Mouse (Mus musculus): ENCODE data around the gene Trim17. TPM values are rescaled to one million over a fixed set of nuclear protein-coding genes. Genes with fewer than 3 reads are reported as not detected.

Trim17 gene
- 0.19 and 0.40 TPM in 2 replicates for polyA plus RNA-seq (2016; fragmentation: Nextera tagmentation; extraction: Ambion mirVana)

DNA sequence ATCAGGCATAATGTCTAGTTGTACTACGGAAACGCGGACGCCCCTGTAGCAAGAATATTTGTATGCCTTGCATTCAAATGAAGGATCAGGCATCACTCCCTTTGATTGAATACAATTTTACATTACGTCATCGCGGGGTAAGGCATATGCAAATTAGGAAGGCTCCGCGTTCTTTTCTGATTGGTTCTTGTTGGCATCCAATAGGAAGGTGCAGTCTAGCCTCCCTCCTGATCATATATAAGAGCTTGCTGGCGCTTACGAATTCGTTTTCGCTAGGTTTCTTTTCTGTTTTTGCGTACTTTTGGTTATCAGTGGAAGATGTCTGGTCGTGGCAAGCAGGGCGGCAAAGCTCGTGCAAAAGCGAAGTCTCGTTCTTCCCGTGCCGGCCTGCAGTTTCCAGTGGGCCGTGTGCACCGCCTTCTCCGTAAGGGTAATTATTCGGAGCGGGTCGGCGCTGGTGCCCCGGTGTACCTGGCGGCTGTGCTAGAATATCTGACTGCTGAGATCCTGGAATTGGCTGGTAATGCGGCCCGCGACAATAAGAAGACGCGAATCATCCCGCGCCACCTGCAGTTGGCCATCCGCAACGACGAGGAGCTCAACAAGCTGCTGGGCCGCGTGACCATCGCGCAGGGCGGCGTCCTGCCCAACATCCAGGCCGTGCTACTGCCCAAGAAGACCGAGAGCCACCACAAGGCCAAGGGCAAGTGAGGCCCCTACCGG lies at the start of gene Trim17, which contains the start of gene Hist3h2a:
Gene Trim17, plus strand, starts transcription at position 266 of the 723 bp plus-strand sequence.
Gene Hist3h2a, plus strand, starts transcription at position 266 of the 723 bp plus-strand sequence.
- H3K36me3 ChIP-seq (replicated peaks): peaks cover 19% of the 10 kb centered on the region
- H3K27ac ChIP-seq (replicated peaks): peak within 1 kb of the TSS; percentile 96
- under 1% methylated on average over 49 of the region's 49 CpGs for WGBS
- peak within 1 kb of the TSS; percentile 83 for H3K4me3 ChIP-seq
- peak; percentile 85 for DNase-seq (ENCODE audit: low spot score)
- peaks cover 48% of the 10 kb centered on the region for H3K27me3 ChIP-seq (replicated peaks; ENCODE audit: low read depth, poor library complexity, severe bottlenecking)
- peaks cover 43% of the 10 kb centered on the region for H3K4me1 ChIP-seq
- H3K9me3 ChIP-seq: no peaks in the 10 kb centered on the region

DNA sequence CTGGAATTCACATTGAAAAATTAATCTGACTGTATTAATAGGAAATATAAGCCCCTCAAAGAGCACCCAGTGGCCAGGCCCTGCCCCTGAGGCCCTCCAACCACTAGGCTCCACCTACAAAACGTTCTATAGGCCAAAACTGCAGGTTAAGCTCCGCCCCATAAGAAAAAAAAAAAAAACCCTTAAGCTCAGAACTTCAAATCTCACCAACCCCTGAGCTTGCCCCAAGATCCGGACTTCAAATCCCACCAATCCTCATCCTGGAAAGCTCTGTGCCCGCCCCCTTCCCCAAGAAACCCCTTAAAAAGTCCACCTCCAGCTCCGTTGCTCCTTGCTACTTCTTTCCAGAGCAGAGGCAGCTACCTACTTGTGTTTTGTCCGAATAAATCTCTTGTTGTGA lies 49.6 kb upstream of the Trim17 start:
- H3K9me3 ChIP-seq: no peaks in the 10 kb centered on the region
- H3K36me3 ChIP-seq (replicated peaks): peaks cover 24% of the 10 kb centered on the region
- no peaks in the 10 kb centered on the region for H3K27me3 ChIP-seq (replicated peaks; ENCODE audit: low read depth, poor library complexity, severe bottlenecking)
- 47% methylated on average over 6 of the region's 6 CpGs for WGBS
- H3K27ac ChIP-seq (replicated peaks): no peak overlapping the region
- H3K4me3 ChIP-seq: peak overlapping the region; percentile 84
- peak; percentile 42 for DNase-seq (ENCODE audit: low spot score)
- peaks cover 13% of the 10 kb centered on the region for H3K4me1 ChIP-seq

DNA sequence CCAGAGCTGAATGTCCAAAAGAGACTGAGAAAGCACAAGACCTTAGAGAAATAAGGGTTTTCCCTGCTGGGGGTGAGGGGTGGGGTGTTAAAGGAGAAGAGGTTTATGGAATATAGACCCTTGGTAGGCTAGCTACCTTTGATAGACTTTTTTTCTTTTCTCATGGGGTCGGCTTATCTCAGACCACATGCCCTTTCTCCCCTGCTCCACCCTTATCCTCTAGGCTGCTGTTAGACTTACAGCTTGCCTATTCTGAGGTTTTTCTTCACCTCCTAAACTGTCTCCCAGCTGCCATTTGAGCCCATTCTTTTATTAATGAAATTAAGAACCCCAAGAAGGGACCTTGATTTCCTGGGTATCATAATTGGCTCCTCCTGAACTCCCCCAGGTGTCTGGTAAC lies 40.7 kb upstream of the Trim17 start:
- no peak for DNase-seq (ENCODE audit: low spot score)
- H3K4me3 ChIP-seq: no peak overlapping the region
- peaks cover 13% of the 10 kb centered on the region; the same call in 1 of the 2 replicates for H3K4me1 ChIP-seq
- H3K36me3 ChIP-seq (replicated peaks): no peaks in the 10 kb centered on the region
- no peak overlapping the region; the same call in 1 of the 2 replicates for H3K27ac ChIP-seq (replicated peaks)
- H3K9me3 ChIP-seq: no peaks in the 10 kb centered on the region
- 93% methylated on average over 1 of the region's 1 CpGs for WGBS
- no peaks in the 10 kb centered on the region; the same call in 1 of the 2 replicates for H3K27me3 ChIP-seq (replicated peaks; ENCODE audit: low read depth, poor library complexity, severe bottlenecking)

- no peaks in the 10 kb centered on the region for H3K36me3 ChIP-seq (replicated peaks)
- H3K27ac ChIP-seq (replicated peaks): peak overlapping the region; percentile 82
- no peaks in the 10 kb centered on the region for H3K9me3 ChIP-seq
- H3K4me1 ChIP-seq: peaks cover 15% of the 10 kb centered on the region
- H3K4me3 ChIP-seq: peak overlapping the region; percentile 48
- H3K27me3 ChIP-seq (replicated peaks; ENCODE audit: low read depth, poor library complexity, severe bottlenecking): no peaks in the 10 kb centered on the region; the same call in 1 of the 2 replicates
- 19% methylated on average over 17 of the region's 17 CpGs for WGBS
- peak; percentile 40 for DNase-seq (ENCODE audit: low spot score)
These were observed 39.9 kb upstream of the Trim17 start for GRCm38 (mm10) chr11:58914461-58915028.

GRCm38 (mm10) chr11:58916879-58917744 lies 37.4 kb upstream of the Trim17 start:
- no peaks in the 10 kb centered on the region; the same call in 1 of the 2 replicates for H3K27me3 ChIP-seq (replicated peaks; ENCODE audit: low read depth, poor library complexity, severe bottlenecking)
- WGBS: 55% methylated on average over 14 of the region's 14 CpGs

GRCm38 (mm10) chr11:58917745-58918366 lies 36.6 kb upstream of the Trim17 start, which contains the start of gene Btnl10:
Gene Btnl10 (plus strand): TSS chr11:58917908.
- Histone ChIP-seq H3K9me3 (no peaks in the 10 kb centered on the region), H3K36me3 (replicated peaks) (no peaks in the 10 kb centered on the region), H3K27ac (replicated peaks) (no peak within 1 kb of the TSS), H3K4me3 (no peak within 1 kb of the TSS), H3K4me1 (peaks cover 17% of the 10 kb centered on the region), H3K27me3 (replicated peaks; ENCODE audit: low read depth, poor library complexity, severe bottlenecking) (no peaks in the 10 kb centered on the region; the same call in 1 of the 2 replicates)
- DNase-seq (ENCODE audit: low spot score): no peak
- whole genome bisulfite sequencing: 82% methylated on average over 12 of the region's 12 CpGs

More at GRCm38 (mm10) chr11:58916879-58917744, 37.4 kb upstream of the Trim17 start:
- H3K36me3 ChIP-seq (replicated peaks): no peaks in the 10 kb centered on the region
- DNase-seq (ENCODE audit: low spot score): peak; percentile 51
- no peak overlapping the region for H3K4me3 ChIP-seq
- no peaks in the 10 kb centered on the region for H3K9me3 ChIP-seq
- H3K27ac ChIP-seq (replicated peaks): no peak overlapping the region
- H3K4me1 ChIP-seq: peaks cover 17% of the 10 kb centered on the region

DNA sequence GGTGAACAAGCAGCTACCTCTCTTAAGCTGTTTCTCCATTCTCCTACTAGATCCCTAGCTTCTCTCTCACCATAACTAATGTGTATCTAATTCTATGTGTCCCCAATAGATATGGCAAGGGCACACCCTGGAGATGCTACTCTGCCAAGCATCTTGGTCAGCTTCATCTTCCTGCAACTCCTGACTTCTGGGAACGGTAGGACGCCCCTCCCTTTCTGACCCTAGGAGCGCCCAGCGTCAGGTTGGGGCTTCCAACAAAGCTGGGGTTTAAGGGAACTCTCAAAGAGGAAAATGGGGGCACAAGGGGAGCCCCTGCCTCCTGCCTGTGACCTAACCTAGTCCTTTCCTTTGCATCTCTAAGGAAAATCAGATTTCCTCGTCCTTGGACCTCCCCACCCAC lies 35.7 kb upstream of the Trim17 start:
- H3K27ac ChIP-seq (replicated peaks): no peak overlapping the region
- DNase-seq (ENCODE audit: low spot score): no peak
- peaks cover 17% of the 10 kb centered on the region for H3K4me1 ChIP-seq
- H3K9me3 ChIP-seq: no peaks in the 10 kb centered on the region
- no peak overlapping the region for H3K4me3 ChIP-seq
- H3K36me3 ChIP-seq (replicated peaks): no peaks in the 10 kb centered on the region
- H3K27me3 ChIP-seq (replicated peaks; ENCODE audit: low read depth, poor library complexity, severe bottlenecking): no peaks in the 10 kb centered on the region; the same call in 1 of the 2 replicates
- 79% methylated on average over 5 of the region's 5 CpGs for WGBS

DNA sequence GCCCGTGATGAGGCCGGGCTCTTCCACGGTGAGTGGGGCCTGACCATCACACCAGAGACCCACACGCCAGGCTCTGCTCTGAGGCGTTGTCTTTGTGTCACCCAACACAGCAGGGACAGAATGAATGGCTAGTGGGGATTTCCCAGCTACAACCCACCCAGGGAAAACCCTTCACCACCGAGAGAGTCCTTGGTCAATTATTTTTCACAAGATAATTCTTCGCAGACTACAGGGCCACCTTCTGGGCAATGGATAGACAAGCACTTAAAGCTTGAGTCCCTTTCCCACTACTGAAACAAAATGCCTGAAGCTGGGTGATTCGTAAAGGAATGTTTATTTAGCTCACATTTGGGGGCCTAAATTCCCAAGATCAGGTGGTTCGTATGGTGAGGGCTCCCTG lies 32.1 kb upstream of the Trim17 start:
- Histone ChIP-seq H3K4me1 (peaks cover 10% of the 10 kb centered on the region), H3K27me3 (replicated peaks; ENCODE audit: low read depth, poor library complexity, severe bottlenecking) (no peaks in the 10 kb centered on the region), H3K36me3 (replicated peaks) (no peaks in the 10 kb centered on the region), H3K4me3 (no peak overlapping the region), H3K9me3 (no peaks in the 10 kb centered on the region), H3K27ac (replicated peaks) (no peak overlapping the region)
- WGBS: 86% methylated on average over 9 of the region's 9 CpGs
- no peak for DNase-seq (ENCODE audit: low spot score)

- 80% methylated on average over 2 of the region's 3 CpGs for WGBS
- H3K9me3 ChIP-seq: no peaks in the 10 kb centered on the region
- peaks cover 8% of the 10 kb centered on the region for H3K36me3 ChIP-seq (replicated peaks)
- H3K4me1 ChIP-seq: peaks cover 11% of the 10 kb centered on the region
- no peak overlapping the region for H3K27ac ChIP-seq (replicated peaks)
- no peak for DNase-seq (ENCODE audit: low spot score)
- no peak overlapping the region for H3K4me3 ChIP-seq
- H3K27me3 ChIP-seq (replicated peaks; ENCODE audit: low read depth, poor library complexity, severe bottlenecking): no peaks in the 10 kb centered on the region
These were observed 27.8 kb upstream of the Trim17 start for GRCm38 (mm10) chr11:58926651-58927050.

- Histone ChIP-seq H3K27me3 (replicated peaks; ENCODE audit: low read depth, poor library complexity, severe bottlenecking) (no peaks in the 10 kb centered on the region), H3K4me1 (peaks cover 11% of the 10 kb centered on the region), H3K36me3 (replicated peaks) (peaks cover 12% of the 10 kb centered on the region), H3K9me3 (no peaks in the 10 kb centered on the region), H3K4me3 (no peak overlapping the region), H3K27ac (replicated peaks) (no peak overlapping the region)
- WGBS: 68% methylated on average over 2 of the region's 2 CpGs
- DNase-seq (ENCODE audit: low spot score): no peak
These were observed 27.4 kb upstream of the Trim17 start for GRCm38 (mm10) chr11:58927053-58927452.

- DNase-seq (ENCODE audit: low spot score): peak; percentile 82
- Histone ChIP-seq H3K9me3 (no peaks in the 10 kb centered on the region), H3K4me1 (peaks cover 11% of the 10 kb centered on the region), H3K4me3 (peak overlapping the region; percentile 37), H3K27ac (replicated peaks) (peak overlapping the region; percentile 66), H3K36me3 (replicated peaks) (peaks cover 22% of the 10 kb centered on the region), H3K27me3 (replicated peaks; ENCODE audit: low read depth, poor library complexity, severe bottlenecking) (no peaks in the 10 kb centered on the region)
- WGBS: 36% methylated on average over 20 of the region's 20 CpGs
These were observed 26.5 kb upstream of the Trim17 start for GRCm38 (mm10) chr11:58927790-58928651.
